Mouse (Mus musculus) neural tube, embryonic 14.5 days (tissue): ENCODE measurements around the gene Rhog. TPM values are rescaled to one million over a fixed set of nuclear protein-coding genes. Genes with fewer than 3 reads are reported as not detected.

ENCODE experiments used
- ATAC-seq: fragments of 200-750 bp; cut with Nextera tagmentation; 2 replicates; pipeline ENCODE4 v1.8.0; 2017; ENCODE audit warnings: low read depth, mild to moderate bottlenecking, moderate TSS enrichment, moderate library complexity
- H3K27ac ChIP-seq: fragments of 300-500 bp; sonication (generic); 2 replicates; pipeline ENCODE4 v1.5.1; 2014; ENCODE audit warnings: low read depth, mild to moderate bottlenecking, control low read depth, low read length, moderate library complexity, mixed read lengths
- H3K27me3 ChIP-seq: fragments of 300-500 bp; sonication (generic); 2 replicates; pipeline ENCODE4 v1.6.1; 2014; ENCODE audit warnings: low read length; ENCODE audit not compliant: control insufficient read depth, insufficient read depth
- H3K36me3 ChIP-seq: fragments of 300-500 bp; sonication (generic); 2 replicates; pipeline ENCODE4 v1.6.1; 2014; ENCODE audit warnings: low read length, mixed read lengths; ENCODE audit not compliant: control insufficient read depth, insufficient read depth
- H3K4me1 ChIP-seq: fragments of 300-500 bp; sonication (generic); 2 replicates; pipeline ENCODE4 v1.6.1; 2014; ENCODE audit warnings: low read length; ENCODE audit not compliant: control insufficient read depth, insufficient read depth
- H3K4me2 ChIP-seq: fragments of 300-500 bp; sonication (generic); 2 replicates; pipeline ENCODE4 v1.6.1; 2014; ENCODE audit warnings: mild to moderate bottlenecking, low read depth, low read length, control low read depth
- H3K4me3 ChIP-seq: fragments of 300-500 bp; sonication (generic); 2 replicates; pipeline ENCODE4 v1.5.1; 2014; ENCODE audit warnings: low read depth, low read length, control low read depth, mixed read lengths
- H3K9ac ChIP-seq: fragments of 300-500 bp; sonication (generic); replicated peaks from 2 replicates; pipeline ENCODE4 v1.6.1; 2014; ENCODE audit warnings: low read depth, mild to moderate bottlenecking, control low read depth, low read length, mixed read lengths
- H3K9me3 ChIP-seq: fragments of 300-500 bp; sonication (generic); 2 replicates; pipeline ENCODE4 v1.6.1; 2016; ENCODE audit warnings: low read length; ENCODE audit not compliant: control insufficient read depth
- WGBS: fragments of 180-500 bp; shearing (Covaris S2); extraction: QIAGEN DNeasy Blood & Tissue Kit; methylation state at CpG from one replicate; pipeline ENCODE4 v1.1.7; 2014; 5-methylcytosine and 5-hydroxymethylcytosine counted together
- polyA plus RNA-seq: library from polyadenylated mRNA; unstranded; fragments of >200 nt; fragmentation: Nextera tagmentation; extraction: Ambion mirVana; gene quantifications from 2 replicates; pipeline ENCODE4 v1.2.1, GENCODE M21; 2014

Rhog gene
- polyA plus RNA-seq, 1 experiment from 2014 or later: 11.4 TPM

DNA sequence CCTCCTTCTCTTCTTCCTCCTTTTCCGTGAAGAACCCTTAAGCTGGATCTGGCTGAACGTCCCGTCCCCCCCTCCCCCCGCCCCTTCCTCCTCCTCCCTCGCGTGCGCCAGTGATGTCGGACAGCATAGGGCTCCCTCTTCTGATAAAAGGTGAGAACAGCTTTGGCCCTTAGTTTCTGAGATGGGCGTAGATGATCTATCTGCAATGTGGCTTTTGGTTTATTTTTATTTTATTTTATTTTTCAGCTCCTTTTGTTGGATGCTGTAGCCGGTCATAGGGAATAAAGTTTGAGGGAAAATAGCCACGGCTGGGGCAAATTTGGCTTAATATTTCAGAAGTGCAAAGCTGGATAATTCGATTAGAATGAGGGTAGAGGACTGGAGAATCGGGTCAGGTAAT, 33.5 kb downstream of the Rhog start:
- H3K27ac ChIP-seq: no peak overlapping the region
- ATAC-seq: peak; percentile 80
- under 1% methylated on average over 9 of the region's 13 CpGs for WGBS

DNA sequence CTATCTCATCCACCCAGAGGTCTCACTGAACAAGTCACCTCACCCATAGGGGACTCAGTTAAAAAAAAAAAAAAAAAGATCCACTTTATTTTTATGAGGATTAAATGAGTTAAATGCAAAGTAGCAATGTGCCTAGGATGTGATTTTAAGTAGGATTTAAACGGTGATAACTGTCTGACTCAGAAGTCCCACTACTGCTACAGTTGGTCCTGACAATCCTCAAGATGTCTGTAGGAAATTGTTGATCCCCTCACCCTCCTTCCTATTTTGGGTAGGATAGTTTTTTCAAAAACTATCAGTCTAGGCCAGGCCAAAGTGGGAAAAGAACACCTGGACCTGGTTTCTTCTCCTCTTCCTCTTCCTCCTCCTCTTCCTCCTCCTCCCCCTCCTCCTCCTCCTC, 34.0 kb downstream of the Rhog start:
- ATAC-seq: peak; percentile 19
- H3K27ac ChIP-seq: no peak overlapping the region
- H3K4me3 ChIP-seq: no peak overlapping the region
- 61% methylated on average over 1 of the region's 1 CpGs for WGBS
- peak overlapping the region; percentile 77 for H3K4me2 ChIP-seq
- H3K4me1 ChIP-seq: no peaks in the 10 kb centered on the region
- no peaks in the 10 kb centered on the region for H3K36me3 ChIP-seq
- no peaks in the 10 kb centered on the region for H3K27me3 ChIP-seq
- H3K9me3 ChIP-seq: no peaks in the 10 kb centered on the region
- H3K9ac ChIP-seq: no peak overlapping the region

More for the DNA sequence above, 33.5 kb downstream of the Rhog start:
- Histone ChIP-seq H3K9ac (peak overlapping the region; percentile 73; the same call in 1 of the 2 replicates), H3K4me1 (no peaks in the 10 kb centered on the region), H3K9me3 (no peaks in the 10 kb centered on the region), H3K36me3 (no peaks in the 10 kb centered on the region), H3K4me3 (peak overlapping the region; percentile 61), H3K4me2 (peak overlapping the region; percentile 77), H3K27me3 (no peaks in the 10 kb centered on the region)

- peaks cover 7% of the 10 kb centered on the region for H3K4me1 ChIP-seq
- H3K9ac ChIP-seq: peak overlapping the region; percentile 29
- peak overlapping the region; percentile 85 for H3K27ac ChIP-seq
- H3K4me2 ChIP-seq: peak overlapping the region; percentile 63
- H3K4me3 ChIP-seq: peak overlapping the region; percentile 36
- ATAC-seq: no peak
- WGBS: 64% methylated on average over 3 of the region's 3 CpGs
- no peaks in the 10 kb centered on the region for H3K27me3 ChIP-seq
- H3K9me3 ChIP-seq: no peaks in the 10 kb centered on the region
- no peaks in the 10 kb centered on the region for H3K36me3 ChIP-seq
Measured at GRCm38 (mm10) chr7:102211071-102211470, 44.8 kb downstream of the Rhog start.

DNA sequence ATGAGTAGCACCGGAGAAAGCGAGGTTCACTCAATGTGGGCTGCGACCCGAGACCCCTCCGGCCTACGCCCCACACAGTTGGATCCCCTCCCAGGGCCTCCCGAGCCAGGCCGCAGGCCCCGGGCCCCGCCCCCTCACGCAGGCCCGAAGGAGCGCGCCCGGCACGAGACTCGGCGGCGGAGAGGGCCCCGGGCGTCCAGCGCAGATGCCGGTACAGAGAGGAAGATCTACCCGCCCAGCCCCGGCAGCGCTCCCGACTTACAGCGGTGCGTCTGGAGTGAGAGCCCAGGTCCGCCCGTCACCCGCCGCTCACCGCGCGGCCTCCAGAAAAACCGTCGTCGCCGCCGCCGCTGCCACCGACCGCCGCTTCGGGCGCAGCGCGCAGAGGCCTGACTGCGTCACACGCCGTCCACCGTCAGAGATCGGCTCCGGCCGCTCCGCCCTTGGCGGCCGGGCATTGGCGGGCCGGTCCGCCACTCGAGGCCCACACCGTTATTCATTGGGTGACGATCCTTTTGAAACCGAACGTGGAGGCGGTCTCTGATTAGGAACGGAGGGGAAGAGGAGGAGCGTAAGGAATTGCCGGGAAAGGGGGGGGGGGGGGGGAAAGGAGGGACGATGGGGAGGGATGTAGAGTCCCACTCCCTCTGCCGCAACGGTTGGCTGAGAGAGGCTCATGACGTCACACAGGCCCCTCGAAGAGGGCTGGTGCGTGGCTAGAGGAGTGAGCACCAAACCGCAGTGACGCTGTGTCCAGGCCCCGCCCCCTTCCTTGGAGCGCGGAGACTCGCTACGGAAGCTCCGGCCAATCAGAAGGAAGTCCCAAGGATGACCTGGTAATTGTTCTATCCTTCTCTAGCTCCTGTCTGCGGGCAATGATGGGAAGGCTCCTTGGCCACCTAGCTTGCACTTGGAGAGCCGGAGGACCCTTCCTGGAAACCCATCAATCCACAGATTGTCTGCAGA, 45.8 kb downstream of the Rhog start, which contains the start of the genes Nup98 and Pgap2:
Nup98 (minus strand) TSS at position 421 of the 966 bp plus-strand sequence.
Pgap2 (plus strand) TSS at position 453 of the 966 bp plus-strand sequence.
- Histone ChIP-seq H3K9me3 (no peaks in the 10 kb centered on the region), H3K4me1 (peaks cover 7% of the 10 kb centered on the region), H3K27ac (peak within 1 kb of the TSS; percentile 98), H3K4me3 (peak within 1 kb of the TSS; percentile 78), H3K36me3 (no peaks in the 10 kb centered on the region), H3K9ac (peak within 1 kb of the TSS; percentile 83), H3K4me2 (peak within 1 kb of the TSS; percentile 86), H3K27me3 (no peaks in the 10 kb centered on the region)
- WGBS: under 1% methylated on average over 74 of the region's 87 CpGs
- ATAC-seq: peak; percentile 98

DNA sequence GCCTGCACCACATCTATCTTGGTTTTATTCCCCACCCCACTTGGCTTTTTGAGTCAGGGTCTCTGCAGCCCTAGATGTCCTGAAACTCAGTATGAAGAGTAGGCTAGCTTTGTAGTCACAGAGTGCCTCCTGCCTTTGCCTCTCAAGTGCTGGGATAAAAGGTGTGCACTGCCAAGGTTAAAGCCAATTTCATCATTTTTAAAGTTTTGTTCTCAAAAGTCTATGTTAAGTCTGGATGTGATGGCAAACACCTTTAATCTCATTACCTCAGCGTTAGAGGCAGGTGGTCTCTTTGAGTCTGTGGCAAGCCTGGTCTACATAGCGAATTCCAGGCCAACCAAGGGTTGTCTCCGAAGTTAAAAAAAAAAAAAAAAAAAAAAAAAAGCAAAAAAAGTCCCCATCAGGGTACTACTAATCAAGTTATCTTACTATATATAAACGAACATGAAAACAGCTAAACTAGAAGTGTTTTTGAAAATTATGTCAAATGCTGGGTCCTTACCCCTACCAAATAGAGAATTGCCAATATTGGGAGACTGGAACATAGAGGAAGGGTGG, 47.0 kb downstream of the Rhog start:
- no peaks in the 10 kb centered on the region for H3K27me3 ChIP-seq
- no peaks in the 10 kb centered on the region for H3K36me3 ChIP-seq
- H3K4me3 ChIP-seq: peak overlapping the region; percentile 78
- no peak for ATAC-seq
- H3K4me1 ChIP-seq: peaks cover 7% of the 10 kb centered on the region
- no peak overlapping the region; the same call in 1 of the 2 replicates for H3K27ac ChIP-seq
- 58% methylated on average over 4 of the region's 4 CpGs for WGBS
- H3K9ac ChIP-seq: peak overlapping the region; percentile 83
- H3K4me2 ChIP-seq: peak overlapping the region; percentile 86
- no peaks in the 10 kb centered on the region for H3K9me3 ChIP-seq

- Histone ChIP-seq H3K27ac (no peak overlapping the region), H3K4me1 (peaks cover 7% of the 10 kb centered on the region), H3K36me3 (no peaks in the 10 kb centered on the region), H3K9ac (no peak overlapping the region), H3K4me2 (no peak overlapping the region), H3K9me3 (no peaks in the 10 kb centered on the region), H3K4me3 (no peak overlapping the region), H3K27me3 (no peaks in the 10 kb centered on the region)
- 83% methylated on average over 1 of the region's 1 CpGs for WGBS
- ATAC-seq: no peak
Measured at GRCm38 (mm10) chr7:102205646-102206045, 50.2 kb downstream of the Rhog start.

DNA sequence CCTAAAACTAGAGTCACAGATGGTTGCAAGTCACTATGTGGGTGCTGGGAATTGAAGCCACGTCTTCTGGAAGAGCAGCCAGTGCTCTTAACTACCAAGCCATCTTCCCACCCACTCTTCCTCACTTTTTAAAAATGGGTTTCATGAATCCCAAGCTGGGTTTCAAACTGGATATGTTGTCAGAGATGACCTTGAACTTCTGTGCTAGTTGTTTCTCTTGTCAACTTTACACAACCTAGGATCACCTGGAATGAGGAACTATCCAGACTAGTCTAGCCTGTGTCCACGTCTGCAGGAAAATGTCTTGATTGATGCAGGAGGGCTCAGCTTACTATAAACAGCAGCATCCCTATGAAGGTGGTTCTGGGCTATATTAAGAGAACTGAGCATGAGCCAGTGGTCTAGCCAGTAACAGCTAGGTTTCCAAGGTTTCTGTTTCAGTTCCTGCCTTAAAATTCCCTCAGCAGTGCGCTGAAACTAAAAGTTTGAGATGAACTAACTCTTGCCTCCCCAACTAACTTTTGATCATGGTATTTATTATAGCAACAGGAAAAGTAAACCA, 51.5 kb downstream of the Rhog start:
- H3K4me2 ChIP-seq: no peak overlapping the region
- no peak overlapping the region for H3K9ac ChIP-seq
- no peak overlapping the region for H3K27ac ChIP-seq
- no peaks in the 10 kb centered on the region for H3K9me3 ChIP-seq
- H3K36me3 ChIP-seq: no peaks in the 10 kb centered on the region
- H3K4me1 ChIP-seq: peaks cover 7% of the 10 kb centered on the region
- no peak for ATAC-seq
- no peaks in the 10 kb centered on the region for H3K27me3 ChIP-seq
- whole genome bisulfite sequencing: 87% methylated on average over 3 of the region's 3 CpGs
- H3K4me3 ChIP-seq: no peak overlapping the region

- ATAC-seq: no peak
- Histone ChIP-seq H3K27ac (no peak overlapping the region), H3K4me2 (no peak overlapping the region), H3K9ac (no peak overlapping the region), H3K4me3 (no peak overlapping the region), H3K9me3 (no peaks in the 10 kb centered on the region), H3K4me1 (no peaks in the 10 kb centered on the region), H3K36me3 (no peaks in the 10 kb centered on the region), H3K27me3 (no peaks in the 10 kb centered on the region)
Measured at GRCm38 (mm10) chr7:102200996-102201785, 54.7 kb downstream of the Rhog start.
